In genomic region chr1:193034951-193035370, GRCm38 (mm10) we compare ENCODE assay signal across 8 mouse cellular contexts. TPM values are rescaled to one million over a fixed set of nuclear protein-coding genes. Genes with fewer than 3 reads are reported as not detected.
A peak's percentile ranks its signal among the peaks of the same experiment; 100 is the strongest.
DNase-seq lines count a peak whose midpoint lies in the region; ATAC-seq and TF ChIP-seq lines count a peak whose summit lies in the region.

No protein-coding gene starts in this region.

- no peak for DNase-seq in heart, postnatal 0 days (ENCODE audit: low spot score)
- no peak for DNase-seq in heart, postnatal 36 days
- DNase-seq in MN1 (ENCODE audit: low spot score) = peak; percentile 43
- peak; percentile 18 to 35 for DNase-seq in cerebellum, postnatal 36 days
- peak; percentile 39 for DNase-seq in hindbrain, postnatal 0 days (ENCODE audit: low spot score)
- DNase-seq in naive thymus-derived CD4-positive, alpha-beta T cell, adult 2 months (ENCODE audit: low read depth) = peak; percentile 4
- DNase-seq in adrenal gland, adult 2 months = no peak
- DNase-seq in kidney, adult 18-20 months = no peak

- H3K27me3 ChIP-seq in heart, postnatal 0 days (ENCODE audit: control insufficient read depth, insufficient read depth, low read length) = peaks cover 18% of the 10 kb centered on the region
- no peaks in the 10 kb centered on the region for H3K27me3 ChIP-seq in hindbrain, postnatal 0 days (ENCODE audit: insufficient read depth, low read length)

- peaks cover 7% of the 10 kb centered on the region; the same call in 1 of the 2 replicates for H3K4me1 ChIP-seq in heart, postnatal 0 days (ENCODE audit: control insufficient read depth, insufficient read depth)
- H3K4me1 ChIP-seq in hindbrain, postnatal 0 days (ENCODE audit: insufficient read depth, low read length) = no peaks in the 10 kb centered on the region

- H3K36me3 ChIP-seq in heart, postnatal 0 days (replicated peaks; ENCODE audit: control insufficient read depth, insufficient read depth, low read length) = no peaks in the 10 kb centered on the region
- H3K36me3 ChIP-seq in hindbrain, postnatal 0 days (ENCODE audit: insufficient read depth, low read length) = no peaks in the 10 kb centered on the region

- TF ChIP-seq EP300 in heart, postnatal 0 days (IDR thresholded peaks at IDR 0.05; ENCODE audit: low read depth) = no peak

- no peak for ATAC-seq in heart, postnatal 0 days (ENCODE audit: insufficient read depth, low read depth)
- no peak; the same call in 1 of the 2 replicates for ATAC-seq in hindbrain, postnatal 0 days

- TF ChIP-seq CTCF in heart, postnatal 0 days (IDR thresholded peaks at IDR 0.05; ENCODE audit: low read depth) = no peak
- TF ChIP-seq CTCF in hindbrain, postnatal 0 days (IDR thresholded peaks at IDR 0.05; ENCODE audit: low read depth) = no peak

- H3K9me3 ChIP-seq in heart, postnatal 0 days (replicated peaks; ENCODE audit: control insufficient read depth, low read length) = no peaks in the 10 kb centered on the region
- no peaks in the 10 kb centered on the region for H3K9me3 ChIP-seq in hindbrain, postnatal 0 days (ENCODE audit: low read length)

- H3K9ac ChIP-seq in heart, postnatal 0 days (replicated peaks; ENCODE audit: low read depth, low read length) = no peak overlapping the region
- H3K9ac ChIP-seq in hindbrain, postnatal 0 days (replicated peaks; ENCODE audit: low read length) = peak overlapping the region; percentile 59

- intact Hi-C loops in heart, postnatal 36 days (cut with DNase I) = no loop called here

- no peak overlapping the region for H3K27ac ChIP-seq in heart, postnatal 0 days (ENCODE audit: low read depth)
- H3K27ac ChIP-seq in hindbrain, postnatal 0 days = peak overlapping the region; percentile 79

- peak overlapping the region; percentile 50 for H3K4me3 ChIP-seq in heart, postnatal 0 days (ENCODE audit: low read depth, low read length)
- peak overlapping the region; percentile 67 for H3K4me3 ChIP-seq in hindbrain, postnatal 0 days (ENCODE audit: low read length)

- H3K4me2 ChIP-seq in heart, postnatal 0 days (ENCODE audit: low read depth, low read length) = peak overlapping the region; percentile 71
- H3K4me2 ChIP-seq in hindbrain, postnatal 0 days (ENCODE audit: low read depth, low read length) = peak overlapping the region; percentile 67

- 3% methylated on average over 19 of the region's 19 CpGs for WGBS in heart, postnatal 0 days
- 1% methylated on average over 19 of the region's 19 CpGs for WGBS in hindbrain, postnatal 0 days

RNA-seq across cellular contexts. Expression of gene Syt14, which starts 0.6 kb away (rescaled TPM):
- under 0.01 and 0.08 TPM in 2 replicates for total RNA-seq in heart, postnatal 0 days (2014; rRNA removed; ENCODE audit: low replicate concordance)
- polyA plus RNA-seq in heart, postnatal 0 days (2015; fragmentation: Nextera tagmentation; extraction: Ambion mirVana) = 0.03 and 0.04 TPM in 2 replicates
- under 1 TPM; 0.14 to 0.19 TPM for total RNA-seq in heart, postnatal 36 days (2021)
- total RNA-seq in hindbrain, postnatal 0 days (2014; rRNA removed) = 9.9 and 10.8 TPM in 2 replicates
- polyA plus RNA-seq in hindbrain, postnatal 0 days (2015; fragmentation: Nextera tagmentation; extraction: Ambion mirVana) = 4.1 and 4.6 TPM in 2 replicates
- 1 to 10 TPM; 8.3 to 8.7 TPM for total RNA-seq in adrenal gland, adult 2 months (2021)
- polyA plus RNA-seq in adrenal gland, adult 2 months (2012; rRNA removed) = 0.93 and 1.4 TPM in 2 replicates

Comparison
In these comparisons a context has a peak if more than half of its experiments do, and no peak if none do; other contexts are left out.
1. DNase-seq: peak in MN1 (single experiment), cerebellum, postnatal 36 days (2 of 2), hindbrain, postnatal 0 days (single experiment) and naive thymus-derived CD4-positive, alpha-beta T cell, adult 2 months (single experiment); none in heart, postnatal 0 days (single experiment), heart, postnatal 36 days (0 of 2), adrenal gland, adult 2 months (single experiment) and kidney, adult 18-20 months (single experiment).